Mouse (Mus musculus) heart, adult 2 months (tissue): ENCODE data around the gene Stard7.

Source experiments
- CTCF ChIP-seq: fragments of 200-600 bp; IDR thresholded peaks from 2 replicates; pipeline ENCODE4 v1.8.1; 2022; ENCODE audit warnings: antibody characterized with exemption, mild to moderate bottlenecking, moderate library complexity
- POLR2A ChIP-seq: fragments of 200-500 bp; IDR thresholded peaks from 2 replicates; pipeline ENCODE4 v1.6.1; 2011; ENCODE audit warnings: mild to moderate bottlenecking, low read depth, low read length, control low read depth; ENCODE audit not compliant: insufficient read depth

- TF ChIP-seq CTCF (no peak), POLR2A (no peak)
These were observed 8.1 kb downstream of the Stard7 start for GRCm38 (mm10) chr2:127278162-127278561.
